Comparison of ENCODE assay signal across 9 mouse cellular contexts in the genomic region with DNA sequence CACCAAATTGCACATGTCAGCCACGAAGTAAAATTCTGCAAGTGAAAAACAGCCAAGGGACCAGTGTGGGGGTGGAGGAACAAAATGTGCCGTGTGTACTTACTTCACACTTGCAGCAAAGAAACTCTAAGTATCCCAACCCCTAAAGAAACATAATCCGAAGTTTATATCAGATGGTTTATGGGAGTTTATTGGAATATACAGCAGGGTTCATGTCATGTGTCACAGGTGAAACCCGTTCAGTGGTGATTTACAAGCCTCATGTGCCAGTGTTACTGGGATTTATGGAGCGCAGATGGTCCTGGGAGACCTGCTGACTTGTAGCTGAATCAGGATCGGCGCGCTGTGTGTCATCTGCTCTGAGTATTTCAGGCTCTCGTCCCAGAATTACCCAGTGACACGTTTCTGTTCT.
DNase-seq lines count a peak whose midpoint lies in the region; ATAC-seq lines count a peak whose summit lies in the region.
"Had no signal": no experiment of that assay in that cellular context is flagged by ENCODE, and none has a peak within 500 bp of the region (broad histone marks: within the 10 kb centered on the region; RNA-seq: fewer than 3 reads in every experiment).

No protein-coding gene starts in this region.

- no peaks in the 10 kb centered on the region for H3K36me3 ChIP-seq in hindbrain, embryonic 16.5 days (ENCODE audit: control insufficient read depth, insufficient read depth, low read length)
- H3K36me3 ChIP-seq in hindbrain, embryonic 12.5 days: no peaks in the 10 kb centered on the region
- H3K36me3 ChIP-seq in liver, embryonic 12.5 days: no peaks in the 10 kb centered on the region
- H3K36me3 ChIP-seq: heart, embryonic 13.5 days had no signal

- H3K4me3 ChIP-seq in hindbrain, embryonic 16.5 days (ENCODE audit: low read length): no peak overlapping the region
- H3K4me3 ChIP-seq in hindbrain, embryonic 12.5 days: no peak overlapping the region
- H3K4me3 ChIP-seq in liver, embryonic 12.5 days: no peak overlapping the region
- H3K4me3 ChIP-seq: heart, embryonic 13.5 days had no signal

- no peak overlapping the region for H3K9ac ChIP-seq in hindbrain, embryonic 16.5 days (ENCODE audit: low read depth, low read length)
- H3K9ac ChIP-seq in hindbrain, embryonic 12.5 days: no peak overlapping the region
- no peak overlapping the region for H3K9ac ChIP-seq in liver, embryonic 12.5 days
- H3K9ac ChIP-seq: heart, embryonic 13.5 days had no signal

- 69% methylated on average over 10 of the region's 10 CpGs for WGBS in hindbrain, embryonic 16.5 days
- whole genome bisulfite sequencing in hindbrain, embryonic 12.5 days: 80% methylated on average over 10 of the region's 10 CpGs
- WGBS in liver, embryonic 12.5 days (ENCODE audit: insufficient replicate concordance): 72% methylated on average over 10 of the region's 10 CpGs

- no peaks in the 10 kb centered on the region for H3K27me3 ChIP-seq in hindbrain, embryonic 16.5 days (replicated peaks; ENCODE audit: control insufficient read depth, insufficient read depth, low read length)
- H3K27me3 ChIP-seq in hindbrain, embryonic 12.5 days: no peaks in the 10 kb centered on the region
- no peaks in the 10 kb centered on the region for H3K27me3 ChIP-seq in liver, embryonic 12.5 days (replicated peaks)
- H3K27me3 ChIP-seq: heart, embryonic 13.5 days had no signal

- H3K27ac ChIP-seq in hindbrain, embryonic 16.5 days (ENCODE audit: low read depth, low read length): no peak overlapping the region
- no peak overlapping the region for H3K27ac ChIP-seq in hindbrain, embryonic 12.5 days
- no peak overlapping the region for H3K27ac ChIP-seq in liver, embryonic 12.5 days
- H3K27ac ChIP-seq: heart, embryonic 13.5 days had no signal

- H3K4me1 ChIP-seq in hindbrain, embryonic 16.5 days (ENCODE audit: control insufficient read depth, insufficient read depth, low read depth, low read length): no peaks in the 10 kb centered on the region
- 0 out of 2 replicates have a peak, but pooled peaks cover 2% of the 10 kb centered on the region for H3K4me1 ChIP-seq in hindbrain, embryonic 12.5 days
- H3K4me1 ChIP-seq in liver, embryonic 12.5 days: no peaks in the 10 kb centered on the region
- H3K4me1 ChIP-seq: heart, embryonic 13.5 days had no signal

- 0 out of 2 replicates have a peak, but pooled peaks have one; percentile 45 for ATAC-seq in hindbrain, embryonic 16.5 days
- no peak for ATAC-seq in hindbrain, embryonic 12.5 days (ENCODE audit: low FRiP score)
- ATAC-seq in liver, embryonic 12.5 days: no peak

- no peak overlapping the region for H3K4me2 ChIP-seq in hindbrain, embryonic 16.5 days (ENCODE audit: low read length)
- no peak overlapping the region for H3K4me2 ChIP-seq in hindbrain, embryonic 12.5 days (replicated peaks)
- no peak overlapping the region for H3K4me2 ChIP-seq in liver, embryonic 12.5 days
- H3K4me2 ChIP-seq: heart, embryonic 13.5 days had no signal

- H3K9me3 ChIP-seq in hindbrain, embryonic 16.5 days (ENCODE audit: control insufficient read depth, low read length): no peaks in the 10 kb centered on the region
- H3K9me3 ChIP-seq in hindbrain, embryonic 12.5 days (replicated peaks): no peaks in the 10 kb centered on the region
- no peaks in the 10 kb centered on the region for H3K9me3 ChIP-seq in liver, embryonic 12.5 days (replicated peaks)
- H3K9me3 ChIP-seq: heart, embryonic 13.5 days had no signal

- peak; percentile 82 for DNase-seq in cerebellum, adult 8-10 months
- DNase-seq in layer of hippocampus, adult 8-10 months (ENCODE audit: low spot score in 2 of 2): peak; percentile 50 to 52
- peak; percentile 34 for DNase-seq in neural tube, embryonic 10.5 days (ENCODE audit: extremely low spot score, low spot score)
- DNase-seq in adrenal gland, postnatal 25 days: no peak
- no peak for DNase-seq in lung, postnatal 10 days

Comparison
In these comparisons a context has a peak if more than half of its experiments do, and no peak if none do; other contexts are left out.
1. DNase-seq: peak in cerebellum, adult 8-10 months (single experiment), layer of hippocampus, adult 8-10 months (2 of 2) and neural tube, embryonic 10.5 days (single experiment); none in adrenal gland, postnatal 25 days (single experiment) and lung, postnatal 10 days (single experiment).